Mouse (Mus musculus): Measurements from ENCODE around the gene Amz1. TPM values are rescaled to one million over a fixed set of nuclear protein-coding genes. Genes with fewer than 3 reads are reported as not detected.
A peak's percentile ranks its signal among the peaks of the same experiment; 100 is the strongest.

The Amz1 gene
- total and polyA plus RNA-seq, 3 experiments: 7.5 to 12.4 (median 8.3) TPM

DNA sequence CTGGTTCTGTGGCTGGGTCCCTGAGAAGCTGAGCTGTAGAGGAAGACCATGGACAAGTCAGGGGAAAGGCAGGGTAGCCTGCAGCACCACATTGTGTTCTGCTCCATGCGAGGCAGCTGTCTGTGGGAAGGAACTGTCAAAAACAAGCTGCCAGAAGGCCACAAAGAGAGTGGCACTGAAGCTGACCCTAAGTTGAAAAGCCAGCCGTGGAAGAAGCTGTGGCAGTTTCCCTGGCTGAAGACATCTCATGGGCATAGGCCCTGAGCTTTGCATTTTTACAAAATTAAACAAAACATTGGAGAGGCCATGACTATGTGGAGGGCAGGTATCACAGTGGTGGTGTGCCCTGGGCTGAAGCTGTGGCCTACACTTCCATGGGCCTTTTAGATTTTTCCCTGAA, 75.3 kb downstream of the Amz1 start:
- peaks cover 21 to 31% of the 10 kb centered on the region in 2 experiments for H3K4me1 ChIP-seq (ENCODE audit: control insufficient read depth in 1 of 2, insufficient read depth in 2 of 2)
- TF ChIP-seq MAX (IDR thresholded peaks at IDR 0.05; ENCODE audit: low read length) (no peak), USF2 (conservative IDR thresholded peaks at IDR 0.05; ENCODE audit: low read depth, low read length) (no peak), SMC3 (IDR thresholded peaks at IDR 0.05; ENCODE audit: low read depth, low read length) (no peak), NRF1 (IDR thresholded peaks at IDR 0.05; ENCODE audit: low read depth, low read length) (no peak), KAT2A (IDR thresholded peaks at IDR 0.05; ENCODE audit: insufficient replicate concordance, low read length) (no peak), RAD21 (IDR thresholded peaks at IDR 0.05; ENCODE audit: low read depth, low read length) (no peak), MEF2A (IDR thresholded peaks at IDR 0.05; ENCODE audit: borderline replicate concordance, low read depth, low read length) (no peak), GABPA (IDR thresholded peaks at IDR 0.05; ENCODE audit: insufficient replicate concordance, low read depth, low read length) (no peak), SIN3A (IDR thresholded peaks at IDR 0.05; ENCODE audit: low read length) (no peak), ZC3H11A (IDR thresholded peaks at IDR 0.05; ENCODE audit: low read depth, low read length) (no peak), RCOR1 (conservative IDR thresholded peaks at IDR 0.05; ENCODE audit: low read depth, low read length) (no peak), USF1 (IDR thresholded peaks at IDR 0.05; ENCODE audit: low read depth, low read length) (no peak), MYC (IDR thresholded peaks at IDR 0.05; ENCODE audit: low read depth, low read length) (no peak), JUN (IDR thresholded peaks at IDR 0.05; ENCODE audit: insufficient read depth, low read depth, low read length) (no peak)

DNA sequence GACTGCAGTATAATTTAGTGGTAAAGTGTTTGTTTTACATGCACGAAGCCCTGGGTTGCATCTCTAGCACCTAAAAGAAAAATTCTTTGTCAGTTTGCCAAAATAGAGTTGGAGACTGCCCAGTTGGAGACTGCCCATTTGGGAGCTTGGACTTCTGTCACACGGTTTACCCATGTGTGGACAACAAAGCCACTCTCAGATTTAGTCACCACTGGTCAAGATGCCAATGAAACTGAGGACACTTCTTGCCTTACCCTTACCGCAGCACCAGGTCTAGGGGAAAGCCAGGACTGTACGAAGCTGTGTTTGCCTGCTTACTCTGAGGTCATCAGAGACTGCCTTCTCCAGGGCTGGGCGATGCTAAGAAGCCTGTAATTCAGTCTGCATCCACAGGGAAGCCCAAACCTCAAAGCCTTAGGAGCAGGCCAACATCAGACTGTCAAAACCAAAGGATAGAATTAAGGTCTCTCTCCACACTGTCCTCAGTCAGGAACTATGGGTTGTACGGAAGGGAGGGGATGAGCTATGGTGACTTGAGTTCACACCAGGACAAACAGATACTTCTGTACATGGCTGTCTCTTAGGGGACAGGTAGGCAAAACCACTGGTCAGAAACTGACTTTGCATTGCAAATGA, 76.5 kb downstream of the Amz1 start:
- Histone ChIP-seq H3K36me3 (replicated peaks in 1 of 2; ENCODE audit: control insufficient read depth in 1 of 2, insufficient read depth in 1 of 2, low read length in 1 of 2) (peaks cover 0 to 3% of the 10 kb centered on the region in 2 experiments), H3K79me2 (replicated peaks; ENCODE audit: control insufficient read depth, extremely low read depth, insufficient read depth, poor library complexity, severe bottlenecking) (no peaks in the 10 kb centered on the region), H3K27ac (ENCODE audit: insufficient read depth, low read depth) (peak overlapping the region; percentile 22; the same call in 1 of the 2 replicates), H3K4me1 (ENCODE audit: control insufficient read depth in 1 of 2, insufficient read depth in 2 of 2) (peaks cover 21 to 31% of the 10 kb centered on the region in 2 experiments), H3K9me3 (replicated peaks; ENCODE audit: low read length) (peaks cover 4% of the 10 kb centered on the region), H3K9ac (ENCODE audit: insufficient read depth, low read depth) (no peak overlapping the region), H3K4me2 (ENCODE audit: insufficient read depth, low read depth, poor library complexity, severe bottlenecking) (peak overlapping the region; percentile 4; the same call in 1 of the 2 replicates), H3K4me3 (replicated peaks in 1 of 3; ENCODE audit: low read depth in 2 of 3, low read length in 2 of 3, poor library complexity in 1 of 3) (no peak overlapping the region), H3K27me3 (replicated peaks) (no peaks in the 10 kb centered on the region)
- DNase-seq (ENCODE audit: extremely low read depth): no peak
- dilution Hi-C loops (cut with MboI; ENCODE audit: extremely low pct_ligation_motif_present, extremely low pct_unique_long_range_greater_than_20kb, low sequenced_read_pairs): no loop called here
- no peak for TF ChIP-seq ZC3H11A (IDR thresholded peaks at IDR 0.05; ENCODE audit: low read depth, low read length)
- peak; percentile 52; the same call in 1 of the 2 replicates for TF ChIP-seq IRF4 (IDR thresholded peaks at IDR 0.05; ENCODE audit: low read depth, low read length)
- in situ Hi-C loops (cut with MboI; ENCODE audit: low pct_ligation_motif_present, low pct_unique_long_range_greater_than_20kb, low sequenced_read_pairs): no loop called here

More for the DNA sequence above, 75.3 kb downstream of the Amz1 start:
- H3K27me3 ChIP-seq (replicated peaks): no peaks in the 10 kb centered on the region
- H3K4me2 ChIP-seq (ENCODE audit: insufficient read depth, low read depth, poor library complexity, severe bottlenecking): no peak overlapping the region
- dilution Hi-C loops (cut with MboI; ENCODE audit: extremely low pct_ligation_motif_present, extremely low pct_unique_long_range_greater_than_20kb, low sequenced_read_pairs): no loop called here
- peaks cover 4% of the 10 kb centered on the region for H3K9me3 ChIP-seq (replicated peaks; ENCODE audit: low read length)
- in situ Hi-C loops (cut with MboI; ENCODE audit: low pct_ligation_motif_present, low pct_unique_long_range_greater_than_20kb, low sequenced_read_pairs): no loop called here
- H3K27ac ChIP-seq (ENCODE audit: insufficient read depth, low read depth): no peak overlapping the region
- H3K36me3 ChIP-seq (replicated peaks in 1 of 2; ENCODE audit: control insufficient read depth in 1 of 2, insufficient read depth in 1 of 2, low read length in 1 of 2): peaks cover 0 to 3% of the 10 kb centered on the region in 2 experiments
- no peak for DNase-seq (ENCODE audit: extremely low read depth)
- H3K79me2 ChIP-seq (replicated peaks; ENCODE audit: control insufficient read depth, extremely low read depth, insufficient read depth, poor library complexity, severe bottlenecking): no peaks in the 10 kb centered on the region
- H3K4me3 ChIP-seq (replicated peaks in 1 of 3; ENCODE audit: low read depth in 2 of 3, low read length in 2 of 3, poor library complexity in 1 of 3): no peak overlapping the region
- H3K9ac ChIP-seq (ENCODE audit: insufficient read depth, low read depth): no peak overlapping the region
